Mouse (Mus musculus): ENCODE results near the gene Reln.

The Reln gene

GRCm38 (mm10) chr5:22236801-22237200 lies 107.7 kb downstream of the Reln start:
- DNase-seq (ENCODE audit: inconsistent age in 2 of 2, low spot score in 1 of 2) = peak; percentile 6 to 73

GRCm38 (mm10) chr5:22224515-22224914 lies 120.0 kb downstream of the Reln start:
- no peak for DNase-seq (ENCODE audit: inconsistent age in 2 of 2, low spot score in 1 of 2)

- no peak for DNase-seq (ENCODE audit: inconsistent age in 2 of 2, low spot score in 1 of 2)
Observed at GRCm38 (mm10) chr5:22223940-22224339, 120.6 kb downstream of the Reln start.

GRCm38 (mm10) chr5:22208311-22209021 lies 136.0 kb downstream of the Reln start:
- DNase-seq (ENCODE audit: inconsistent age in 2 of 2, low spot score in 1 of 2) = no peak

- DNase-seq (ENCODE audit: inconsistent age in 2 of 2, low spot score in 1 of 2) = no peak
Observed at GRCm38 (mm10) chr5:22197926-22198325, 146.6 kb downstream of the Reln start.

- no peak for DNase-seq (ENCODE audit: inconsistent age in 2 of 2, low spot score in 1 of 2)
Observed at GRCm38 (mm10) chr5:22196891-22197290, 147.6 kb downstream of the Reln start.

- DNase-seq (ENCODE audit: inconsistent age in 2 of 2, low spot score in 1 of 2) = no peak
Observed at GRCm38 (mm10) chr5:22196476-22196875, 148.0 kb downstream of the Reln start.

- no peak for DNase-seq (ENCODE audit: inconsistent age in 2 of 2, low spot score in 1 of 2)
Observed at GRCm38 (mm10) chr5:22195352-22195941, 149.1 kb downstream of the Reln start.

- DNase-seq (ENCODE audit: inconsistent age in 2 of 2, low spot score in 1 of 2) = no peak
Observed at GRCm38 (mm10) chr5:22191784-22192183, 152.7 kb downstream of the Reln start.

GRCm38 (mm10) chr5:22190333-22190732 lies 154.2 kb downstream of the Reln start:
- DNase-seq (ENCODE audit: inconsistent age in 2 of 2, low spot score in 1 of 2) = no peak

- no peak for DNase-seq (ENCODE audit: inconsistent age in 2 of 2, low spot score in 1 of 2)
Observed at GRCm38 (mm10) chr5:22187599-22187998, 156.9 kb downstream of the Reln start.

GRCm38 (mm10) chr5:22176480-22176879 lies 168.0 kb downstream of the Reln start:
- no peak for DNase-seq (ENCODE audit: inconsistent age in 2 of 2, low spot score in 1 of 2)

- DNase-seq (ENCODE audit: inconsistent age in 2 of 2, low spot score in 1 of 2) = no peak
Observed at GRCm38 (mm10) chr5:22171336-22171735, 173.2 kb downstream of the Reln start.

GRCm38 (mm10) chr5:22164060-22164934 lies 180.2 kb downstream of the Reln start:
- no peak for DNase-seq (ENCODE audit: inconsistent age in 2 of 2, low spot score in 1 of 2)

GRCm38 (mm10) chr5:22160935-22161334 lies 183.6 kb downstream of the Reln start:
- peak in 1 of 2 experiments; percentile 55 for DNase-seq (ENCODE audit: inconsistent age in 2 of 2, low spot score in 1 of 2)

- no peak for DNase-seq (ENCODE audit: inconsistent age in 2 of 2, low spot score in 1 of 2)
Observed at GRCm38 (mm10) chr5:22158754-22159153, 185.7 kb downstream of the Reln start.

- no peak for DNase-seq (ENCODE audit: inconsistent age in 2 of 2, low spot score in 1 of 2)
Observed at GRCm38 (mm10) chr5:22153601-22154000, 190.9 kb downstream of the Reln start.

GRCm38 (mm10) chr5:22141821-22142220 lies 202.7 kb downstream of the Reln start:
- DNase-seq (ENCODE audit: inconsistent age in 2 of 2, low spot score in 1 of 2) = peak; percentile 64 to 88

GRCm38 (mm10) chr5:22139015-22139414 lies 205.5 kb downstream of the Reln start:
- DNase-seq (ENCODE audit: inconsistent age in 2 of 2, low spot score in 1 of 2) = no peak

GRCm38 (mm10) chr5:22134402-22134801 lies 210.1 kb downstream of the Reln start:
- DNase-seq (ENCODE audit: inconsistent age in 2 of 2, low spot score in 1 of 2) = no peak

- DNase-seq (ENCODE audit: inconsistent age in 2 of 2, low spot score in 1 of 2) = no peak
Observed at GRCm38 (mm10) chr5:22131730-22132522, 212.6 kb downstream of the Reln start.
